Mouse (Mus musculus): ENCODE results near the gene Fibp. TPM values are rescaled to one million over a fixed set of nuclear protein-coding genes. Genes with fewer than 3 reads are reported as not detected.
A peak's percentile ranks its signal among the peaks of the same experiment; 100 is the strongest.

Gene Fibp
- polyA plus RNA-seq, 1 experiment from 2014 or later, result 95.1 TPM

GRCm38 (mm10) chr19:5424092-5424781 lies 36.2 kb upstream of the Fibp start:
- peak overlapping the region; percentile 94 for H3K27ac ChIP-seq
- H3K9ac ChIP-seq, result peak overlapping the region; percentile 85
- WGBS, result 2% methylated on average over 45 of the region's 48 CpGs
- H3K9me3 ChIP-seq, result no peaks in the 10 kb centered on the region
- H3K4me2 ChIP-seq (replicated peaks), result peak overlapping the region; percentile 92
- H3K4me3 ChIP-seq (replicated peaks), result peak overlapping the region; percentile 83
- peaks cover 28% of the 10 kb centered on the region for H3K4me1 ChIP-seq (replicated peaks)
- peaks cover 17% of the 10 kb centered on the region for H3K36me3 ChIP-seq
- ATAC-seq, result peak; percentile 80
- no peaks in the 10 kb centered on the region for H3K27me3 ChIP-seq (replicated peaks)

DNA sequence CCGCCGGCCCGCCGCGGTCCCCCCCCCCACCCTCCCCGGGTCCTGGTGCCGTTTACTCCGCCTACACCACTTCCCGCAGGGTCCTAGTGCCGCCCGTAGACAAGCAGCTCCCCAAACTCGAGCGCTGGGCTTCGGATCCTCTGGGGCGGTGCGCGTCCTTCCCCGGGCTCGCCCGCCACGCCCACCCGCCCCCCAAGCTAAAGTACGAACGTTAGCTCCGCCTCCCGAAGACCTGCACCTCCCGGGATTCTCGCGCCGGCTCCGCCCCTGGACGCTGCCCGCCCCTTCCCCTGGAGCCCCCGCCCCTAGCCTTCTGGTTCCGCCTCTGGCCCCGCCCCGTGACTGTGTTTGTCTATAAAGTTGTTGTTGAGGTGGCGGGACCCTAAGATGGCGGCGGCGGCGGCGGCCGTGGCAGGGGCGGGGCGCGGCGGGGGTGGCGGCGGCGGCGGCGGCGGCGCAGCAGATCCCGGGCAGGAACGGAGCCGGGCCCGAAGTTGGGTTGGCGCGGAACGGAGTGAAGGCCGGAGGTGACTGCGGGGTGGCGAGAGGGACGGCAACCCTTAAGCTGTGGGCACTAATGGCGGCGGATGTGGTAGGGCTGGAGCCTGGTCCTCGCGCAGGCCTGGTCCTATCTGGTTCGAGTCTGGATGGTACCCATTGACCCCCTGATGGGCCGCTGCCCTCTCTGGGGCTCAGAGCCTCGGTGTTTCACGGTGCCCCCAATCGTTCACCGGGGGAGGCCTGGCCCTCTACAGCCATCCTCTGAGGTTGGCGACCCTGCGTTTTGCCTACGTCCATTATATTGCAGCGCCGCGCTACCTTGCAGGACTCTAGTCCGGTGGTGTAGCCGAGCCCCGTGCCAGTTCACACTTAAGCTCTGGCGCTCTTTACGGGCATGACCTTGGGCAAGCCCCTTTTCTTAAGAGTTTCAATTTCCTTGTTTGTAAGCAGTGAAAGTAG lies 35.4 kb upstream of the Fibp start, which contains the start of the genes Drap1 and AI837181:
TSS of gene Drap1 (minus strand) at position 198 of the 960 bp plus-strand sequence.
TSS of gene AI837181 (plus strand) at position 363 of the 960 bp plus-strand sequence.
- H3K4me1 ChIP-seq (replicated peaks), result peaks cover 28% of the 10 kb centered on the region
- H3K36me3 ChIP-seq, result peaks cover 17% of the 10 kb centered on the region
- H3K9ac ChIP-seq, result peak within 1 kb of the TSS; percentile 90
- H3K9me3 ChIP-seq, result no peaks in the 10 kb centered on the region
- peak within 1 kb of the TSS; percentile 83 for H3K4me3 ChIP-seq (replicated peaks)
- ATAC-seq, result peak; percentile 94
- H3K4me2 ChIP-seq (replicated peaks), result peak within 1 kb of the TSS; percentile 92
- WGBS, result under 1% methylated on average over 86 of the region's 87 CpGs
- peak within 1 kb of the TSS; percentile 94 for H3K27ac ChIP-seq
- H3K27me3 ChIP-seq (replicated peaks), result no peaks in the 10 kb centered on the region

GRCm38 (mm10) chr19:5425906-5426565 lies 34.4 kb upstream of the Fibp start:
- Histone ChIP-seq H3K9ac (peak overlapping the region; percentile 90), H3K4me1 (replicated peaks) (peaks cover 28% of the 10 kb centered on the region), H3K27me3 (replicated peaks) (no peaks in the 10 kb centered on the region), H3K9me3 (no peaks in the 10 kb centered on the region), H3K4me2 (replicated peaks) (peak overlapping the region; percentile 64), H3K4me3 (replicated peaks) (peak overlapping the region; percentile 83), H3K27ac (no peak overlapping the region), H3K36me3 (peaks cover 11% of the 10 kb centered on the region)
- ATAC-seq, result no peak
- 79% methylated on average over 18 of the region's 18 CpGs for WGBS

DNA sequence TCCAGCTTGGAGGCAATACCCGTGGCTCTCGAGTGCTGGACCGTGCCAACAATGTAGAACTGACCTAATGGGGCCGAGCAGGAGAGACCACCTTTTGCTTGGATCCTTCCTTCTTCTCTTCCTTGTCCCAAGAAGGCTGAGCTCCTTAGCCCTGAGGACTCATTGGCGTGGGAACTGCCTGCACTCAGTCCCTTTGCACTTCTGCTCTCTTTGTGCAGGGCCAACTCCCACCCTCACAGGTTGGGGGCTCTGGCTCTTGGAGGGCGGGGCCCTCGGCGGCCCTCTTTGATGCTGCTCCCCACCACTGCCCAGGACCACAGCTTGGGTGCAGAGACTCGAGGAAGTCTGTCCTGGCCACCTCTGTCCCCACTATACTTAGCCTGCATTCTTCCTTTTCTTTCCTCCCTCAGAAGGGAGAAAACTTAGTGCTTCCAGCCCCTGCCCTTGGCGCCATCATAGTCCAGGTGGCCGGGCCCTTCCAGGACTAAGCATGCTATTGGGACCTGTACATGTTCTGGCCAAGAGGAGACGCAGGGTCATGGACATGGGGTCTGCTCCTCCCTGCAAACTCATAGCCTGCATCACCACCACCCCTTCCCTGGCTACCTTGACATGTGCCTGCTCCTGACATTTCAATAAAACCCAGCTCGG lies 33.6 kb upstream of the Fibp start:
- Histone ChIP-seq H3K36me3 (peaks cover 11% of the 10 kb centered on the region), H3K9ac (no peak overlapping the region), H3K4me2 (replicated peaks) (peak overlapping the region; percentile 64), H3K4me3 (replicated peaks) (peak overlapping the region; percentile 83; the same call in 1 of the 2 replicates), H3K27me3 (replicated peaks) (no peaks in the 10 kb centered on the region), H3K4me1 (replicated peaks) (peaks cover 28% of the 10 kb centered on the region), H3K27ac (no peak overlapping the region), H3K9me3 (no peaks in the 10 kb centered on the region)
- no peak for ATAC-seq
- WGBS, result 92% methylated on average over 13 of the region's 13 CpGs

GRCm38 (mm10) chr19:5428083-5428482 lies 32.3 kb upstream of the Fibp start:
- Histone ChIP-seq H3K4me3 (replicated peaks) (no peak overlapping the region), H3K9me3 (no peaks in the 10 kb centered on the region), H3K4me2 (replicated peaks) (no peak overlapping the region), H3K36me3 (peaks cover 9% of the 10 kb centered on the region), H3K27ac (no peak overlapping the region), H3K9ac (no peak overlapping the region), H3K27me3 (replicated peaks) (no peaks in the 10 kb centered on the region), H3K4me1 (replicated peaks) (peaks cover 31% of the 10 kb centered on the region)
- no peak for ATAC-seq
- WGBS, result 80% methylated on average over 2 of the region's 2 CpGs

GRCm38 (mm10) chr19:5429219-5429618 lies 31.2 kb upstream of the Fibp start:
- no peak overlapping the region for H3K9ac ChIP-seq
- no peak overlapping the region for H3K4me3 ChIP-seq (replicated peaks)
- H3K4me2 ChIP-seq (replicated peaks), result no peak overlapping the region
- peaks cover 9% of the 10 kb centered on the region for H3K36me3 ChIP-seq
- no peak overlapping the region for H3K27ac ChIP-seq
- ATAC-seq, result no peak
- H3K27me3 ChIP-seq (replicated peaks), result no peaks in the 10 kb centered on the region
- no peaks in the 10 kb centered on the region for H3K9me3 ChIP-seq
- H3K4me1 ChIP-seq (replicated peaks), result peaks cover 32% of the 10 kb centered on the region
- 76% methylated on average over 4 of the region's 4 CpGs for WGBS

DNA sequence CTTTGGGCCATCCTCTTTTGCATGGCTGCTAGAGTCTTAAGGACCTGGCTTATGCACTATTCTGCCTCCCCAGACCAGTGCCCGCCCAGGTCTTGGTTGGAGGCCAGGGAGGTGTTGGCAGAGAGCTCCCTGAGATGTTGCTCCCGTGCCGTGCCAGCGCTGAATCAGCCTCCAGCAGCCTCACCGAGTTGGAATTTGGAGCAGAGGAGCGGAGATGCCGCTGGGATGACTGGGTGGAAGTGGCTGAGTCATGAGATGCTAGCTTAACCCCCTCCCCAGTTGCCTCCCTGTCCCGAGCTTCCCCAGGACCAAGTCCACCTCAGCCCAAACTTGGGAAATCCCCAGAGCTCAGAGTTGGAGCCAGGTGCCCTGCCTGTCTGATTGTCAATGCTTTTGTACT lies 30.6 kb upstream of the Fibp start:
- 65% methylated on average over 8 of the region's 8 CpGs for WGBS
- H3K36me3 ChIP-seq, result peaks cover 9% of the 10 kb centered on the region
- ATAC-seq, result no peak
- no peaks in the 10 kb centered on the region for H3K9me3 ChIP-seq
- H3K4me3 ChIP-seq (replicated peaks), result no peak overlapping the region
- H3K27ac ChIP-seq, result no peak overlapping the region
- H3K27me3 ChIP-seq (replicated peaks), result no peaks in the 10 kb centered on the region
- H3K4me1 ChIP-seq (replicated peaks), result peaks cover 32% of the 10 kb centered on the region
- H3K4me2 ChIP-seq (replicated peaks), result no peak overlapping the region
- H3K9ac ChIP-seq, result no peak overlapping the region

DNA sequence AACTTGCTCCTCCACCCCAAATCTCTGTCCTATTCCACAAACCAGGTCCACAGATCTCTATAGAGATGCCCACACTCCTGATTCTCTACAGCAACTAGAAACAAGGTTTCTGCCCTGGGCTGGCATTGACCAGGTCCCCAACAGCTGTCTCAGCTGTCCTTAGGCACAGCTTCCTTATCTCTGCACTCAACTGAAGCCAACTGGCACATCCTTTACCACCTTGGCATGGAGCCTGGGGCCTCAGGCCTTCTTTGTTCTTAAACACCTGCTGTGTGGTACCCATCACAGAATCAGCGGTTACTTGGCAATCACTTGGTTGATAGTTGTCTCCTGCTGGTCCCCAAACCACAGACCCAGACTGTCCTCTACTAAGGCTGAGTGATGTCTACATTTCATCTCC lies 30.0 kb upstream of the Fibp start:
- Histone ChIP-seq H3K27ac (no peak overlapping the region), H3K27me3 (replicated peaks) (no peaks in the 10 kb centered on the region), H3K4me2 (replicated peaks) (no peak overlapping the region), H3K4me1 (replicated peaks) (peaks cover 32% of the 10 kb centered on the region), H3K9ac (no peak overlapping the region), H3K9me3 (no peaks in the 10 kb centered on the region), H3K36me3 (peaks cover 9% of the 10 kb centered on the region), H3K4me3 (replicated peaks) (no peak overlapping the region)
- WGBS, result 84% methylated on average over 1 of the region's 1 CpGs
- no peak for ATAC-seq

GRCm38 (mm10) chr19:5431911-5432464 lies 28.4 kb upstream of the Fibp start:
- WGBS, result 73% methylated on average over 4 of the region's 4 CpGs
- no peak overlapping the region for H3K27ac ChIP-seq
- ATAC-seq, result no peak

GRCm38 (mm10) chr19:5432992-5433852 lies 27.2 kb upstream of the Fibp start:
- H3K4me1 ChIP-seq (replicated peaks), result peaks cover 13% of the 10 kb centered on the region
- peak overlapping the region; percentile 74 for H3K27ac ChIP-seq
- no peaks in the 10 kb centered on the region for H3K9me3 ChIP-seq
- WGBS, result 4% methylated on average over 16 of the region's 16 CpGs
- peak overlapping the region; percentile 35 for H3K4me3 ChIP-seq (replicated peaks)
- peak overlapping the region; percentile 45 for H3K9ac ChIP-seq
- H3K36me3 ChIP-seq, result no peaks in the 10 kb centered on the region
- H3K4me2 ChIP-seq (replicated peaks), result peak overlapping the region; percentile 88
- no peaks in the 10 kb centered on the region for H3K27me3 ChIP-seq (replicated peaks)
- peak; percentile 73 for ATAC-seq

More at GRCm38 (mm10) chr19:5431911-5432464, 28.4 kb upstream of the Fibp start:
- Histone ChIP-seq H3K9ac (no peak overlapping the region), H3K4me2 (replicated peaks) (no peak overlapping the region), H3K27me3 (replicated peaks) (no peaks in the 10 kb centered on the region), H3K4me3 (replicated peaks) (no peak overlapping the region), H3K36me3 (peaks cover 3% of the 10 kb centered on the region; the same call in 1 of the 2 replicates), H3K4me1 (replicated peaks) (peaks cover 19% of the 10 kb centered on the region), H3K9me3 (no peaks in the 10 kb centered on the region)
